Mouse (Mus musculus) ES-CJ7 (cell line): ENCODE measurements at regions not wholly inside any gene's neighbourhood (a gene's known extent, or its start where the extent isn't known, plus 50 kb on each side); places are given as distances from the start of the nearest gene placed in this dataset.

Experiments used
- DNase-seq: peaks from one replicate; pipeline ENCODE4 v3.0.0; 2011; ENCODE audit warnings: low read depth, low spot score

- DNase-seq = no peak
These were observed 120.8 kb downstream of the Pja1 start for GRCm38 (mm10) chrX:99350233-99350632.

- DNase-seq = no peak
These were observed 130.8 kb downstream of the Pja1 start for GRCm38 (mm10) chrX:99340223-99340622.

- no peak for DNase-seq
These were observed 131.8 kb downstream of the Pja1 start for GRCm38 (mm10) chrX:99339081-99339876.

- no peak for DNase-seq
These were observed 134.2 kb downstream of the Pja1 start for GRCm38 (mm10) chrX:99336616-99337553.

- peak; percentile 67 for DNase-seq
These were observed 135.0 kb downstream of the Pja1 start for GRCm38 (mm10) chrX:99335886-99336589.

- DNase-seq = no peak
These were observed 138.7 kb downstream of the Pja1 start for GRCm38 (mm10) chrX:99332457-99332770.

GRCm38 (mm10) chrX:99331764-99332456 lies 139.2 kb downstream of the Pja1 start:
- DNase-seq = peak; percentile 89

GRCm38 (mm10) chrX:99330386-99330785 lies 140.7 kb downstream of the Pja1 start:
- no peak for DNase-seq

GRCm38 (mm10) chrX:99328576-99328975 lies 142.5 kb downstream of the Pja1 start:
- no peak for DNase-seq

GRCm38 (mm10) chrX:99326167-99326566 lies 144.9 kb downstream of the Pja1 start:
- DNase-seq = peak; percentile 56

- DNase-seq = no peak
These were observed 145.6 kb downstream of the Pja1 start for GRCm38 (mm10) chrX:99325460-99325859.

GRCm38 (mm10) chrX:99324546-99325170 lies 146.4 kb downstream of the Pja1 start:
- no peak for DNase-seq

GRCm38 (mm10) chrX:99319791-99320190 lies 151.3 kb downstream of the Pja1 start:
- no peak for DNase-seq

- no peak for DNase-seq
These were observed 151.9 kb downstream of the Pja1 start for GRCm38 (mm10) chrX:99319163-99319562.

- DNase-seq = no peak
These were observed 152.9 kb downstream of the Pja1 start for GRCm38 (mm10) chrX:99318141-99318540.

- no peak for DNase-seq
These were observed 153.3 kb downstream of the Pja1 start for GRCm38 (mm10) chrX:99317736-99318135.

GRCm38 (mm10) chrX:99316410-99317056 lies 154.5 kb downstream of the Pja1 start:
- no peak for DNase-seq

- DNase-seq = no peak
These were observed 163.2 kb downstream of the Efnb1 start for GRCm38 (mm10) chrX:99299110-99299509.

- peak; percentile 25 for DNase-seq
These were observed 158.8 kb downstream of the Efnb1 start for GRCm38 (mm10) chrX:99294726-99295125.

- DNase-seq = no peak
These were observed 158.0 kb downstream of the Efnb1 start for GRCm38 (mm10) chrX:99293967-99294366.
